Mouse (Mus musculus) adrenal gland, adult 8-10 months (tissue): ENCODE measurements around the gene Lyrm4. TPM values are rescaled to one million over a fixed set of nuclear protein-coding genes. Genes with fewer than 3 reads are reported as not detected.

ENCODE experiments used
- total RNA-seq, 4 experiments: library from RNA; stranded (reverse); gene quantifications; 2 replicates each; pipeline ENCODE4 v1.2.4; 2022

Lyrm4 gene
- total RNA-seq, 4 experiments from 2014 or later = 18.8 to 26.5 (median 21.6) TPM

Other genes with a start within 250 kb of the Lyrm4 start
- 10 to 100 TPM; 13.0 to 17.8 (median 15.7) TPM for gene Rpp40, start 211.2 kb downstream of the Lyrm4 start, total RNA-seq
- gene Ppp1r3g, start 158.7 kb downstream of the Lyrm4 start, total RNA-seq = under 1 TPM; 0.19 to 0.43 (median 0.29) TPM
- 100 to 1,000 TPM in 1 of 4 experiments, 10 to 100 TPM in 3; 91.5 to 101 (median 98.0) TPM for gene Fars2, start 114 bp downstream of the Lyrm4 start, total RNA-seq